ENCODE assay signal across 11 mouse cellular contexts in genomic region chr4:100779695-100780094, GRCm38 (mm10). TPM values are rescaled to one million over a fixed set of nuclear protein-coding genes. Genes with fewer than 3 reads are reported as not detected.
DNase-seq lines count a peak whose midpoint lies in the region; ATAC-seq and TF ChIP-seq lines count a peak whose summit lies in the region.
"Had no signal": no experiment of that assay in that cellular context is flagged by ENCODE, and none has a peak within 500 bp of the region (broad histone marks: within the 10 kb centered on the region; RNA-seq: fewer than 3 reads in every experiment).

No protein-coding gene starts in this region.

- DNase-seq in liver, embryonic 11.5 days (ENCODE audit: low spot score): no peak
- no peak for DNase-seq in liver, postnatal 0 days
- DNase-seq in spleen, adult 18-20 months: no peak
- DNase-seq in spleen, postnatal 14 days (ENCODE audit: low spot score in 2 of 2): no peak
- DNase-seq: lung, adult 2 months; right cerebral cortex, adult 18-20 months had no signal

- peak overlapping the region; percentile 27 for H3K4me2 ChIP-seq in liver, embryonic 11.5 days
- no peak overlapping the region for H3K4me2 ChIP-seq in liver, postnatal 0 days (ENCODE audit: low read depth, low read length)
- H3K4me2 ChIP-seq in forebrain, embryonic 12.5 days: peak overlapping the region; percentile 82
- peak overlapping the region; percentile 62 for H3K4me2 ChIP-seq in limb, embryonic 12.5 days
- H3K4me2 ChIP-seq in stomach, embryonic 16.5 days (ENCODE audit: low read depth, low read length): peak overlapping the region; percentile 87

- H3K4me3 ChIP-seq in liver, embryonic 11.5 days (ENCODE audit: low read depth, low read length): no peak overlapping the region
- H3K4me3 ChIP-seq in liver, postnatal 0 days (ENCODE audit: low read depth, low read length): no peak overlapping the region
- peak overlapping the region; percentile 90 for H3K4me3 ChIP-seq in forebrain, embryonic 12.5 days (replicated peaks)
- peak overlapping the region; percentile 98 for H3K4me3 ChIP-seq in limb, embryonic 12.5 days (replicated peaks)
- peak overlapping the region; percentile 95 for H3K4me3 ChIP-seq in stomach, embryonic 16.5 days (replicated peaks; ENCODE audit: low read length)
- H3K4me3 ChIP-seq: erythroblast, embryonic 14.5 days had no signal

- no peak overlapping the region for H3K27ac ChIP-seq in liver, embryonic 11.5 days (ENCODE audit: low read depth, low read length)
- H3K27ac ChIP-seq in liver, postnatal 0 days (ENCODE audit: low read depth): no peak overlapping the region
- no peak overlapping the region for H3K27ac ChIP-seq in forebrain, embryonic 12.5 days
- peak overlapping the region; percentile 69; the same call in 1 of the 2 replicates for H3K27ac ChIP-seq in limb, embryonic 12.5 days
- no peak overlapping the region for H3K27ac ChIP-seq in stomach, embryonic 16.5 days (ENCODE audit: low read length)

- H3K27me3 ChIP-seq in liver, embryonic 11.5 days (replicated peaks; ENCODE audit: control insufficient read depth, insufficient read depth, low read length): peaks cover 49% of the 10 kb centered on the region
- H3K27me3 ChIP-seq in liver, postnatal 0 days (ENCODE audit: insufficient read depth, low read length): peaks cover 41% of the 10 kb centered on the region
- peaks cover 7% of the 10 kb centered on the region; the same call in 1 of the 2 replicates for H3K27me3 ChIP-seq in forebrain, embryonic 12.5 days
- no peaks in the 10 kb centered on the region for H3K27me3 ChIP-seq in limb, embryonic 12.5 days
- no peaks in the 10 kb centered on the region for H3K27me3 ChIP-seq in stomach, embryonic 16.5 days (ENCODE audit: control insufficient read depth, insufficient read depth, low read length)

- no peaks in the 10 kb centered on the region; the same call in 1 of the 2 replicates for H3K4me1 ChIP-seq in liver, embryonic 11.5 days (replicated peaks; ENCODE audit: control insufficient read depth, insufficient read depth, low read length)
- H3K4me1 ChIP-seq in liver, postnatal 0 days (ENCODE audit: insufficient read depth): peaks cover 7% of the 10 kb centered on the region; the same call in 1 of the 2 replicates
- peaks cover 39% of the 10 kb centered on the region for H3K4me1 ChIP-seq in forebrain, embryonic 12.5 days
- peaks cover 49% of the 10 kb centered on the region for H3K4me1 ChIP-seq in limb, embryonic 12.5 days (replicated peaks)
- peaks cover 33% of the 10 kb centered on the region for H3K4me1 ChIP-seq in stomach, embryonic 16.5 days (ENCODE audit: control insufficient read depth, insufficient read depth, low read length)

- no peaks in the 10 kb centered on the region for H3K9me3 ChIP-seq in liver, embryonic 11.5 days (ENCODE audit: control insufficient read depth, low read length)
- no peaks in the 10 kb centered on the region for H3K9me3 ChIP-seq in liver, postnatal 0 days (ENCODE audit: low read length)
- no peaks in the 10 kb centered on the region for H3K9me3 ChIP-seq in forebrain, embryonic 12.5 days
- H3K9me3 ChIP-seq in limb, embryonic 12.5 days: 0 out of 2 replicates have a peak, but pooled peaks cover 4% of the 10 kb centered on the region
- no peaks in the 10 kb centered on the region for H3K9me3 ChIP-seq in stomach, embryonic 16.5 days (replicated peaks; ENCODE audit: control insufficient read depth, low read length)

- 40% methylated on average over 5 of the region's 5 CpGs for WGBS in liver, embryonic 11.5 days
- WGBS in liver, postnatal 0 days (ENCODE audit: insufficient replicate concordance): 55% methylated on average over 5 of the region's 5 CpGs
- WGBS in forebrain, embryonic 12.5 days: 10% methylated on average over 5 of the region's 5 CpGs
- WGBS in limb, embryonic 12.5 days: 4% methylated on average over 5 of the region's 5 CpGs
- 49% methylated on average over 5 of the region's 5 CpGs for WGBS in stomach, embryonic 16.5 days

- TF ChIP-seq CTCF in liver, postnatal 0 days (IDR thresholded peaks at IDR 0.05; ENCODE audit: low read depth): no peak

- no peak for TF ChIP-seq EP300 in liver, postnatal 0 days (IDR thresholded peaks at IDR 0.05; ENCODE audit: low read depth)

- ATAC-seq in liver, embryonic 11.5 days (replicated peaks; ENCODE audit: low FRiP score): no peak
- no peak for ATAC-seq in liver, postnatal 0 days
- no peak for ATAC-seq in forebrain, embryonic 12.5 days (ENCODE audit: low FRiP score)
- no peak for ATAC-seq in limb, embryonic 12.5 days (ENCODE audit: insufficient number of reproducible peaks, insufficient read depth, low FRiP score, low TSS enrichment, low read depth)
- ATAC-seq in stomach, embryonic 16.5 days (ENCODE audit: insufficient read depth, low FRiP score): no peak

- no peaks in the 10 kb centered on the region for H3K36me3 ChIP-seq in liver, embryonic 11.5 days (ENCODE audit: control insufficient read depth, insufficient read depth, low read length)
- H3K36me3 ChIP-seq in liver, postnatal 0 days (replicated peaks; ENCODE audit: insufficient read depth, low read length): no peaks in the 10 kb centered on the region
- H3K36me3 ChIP-seq in forebrain, embryonic 12.5 days (replicated peaks): 0 out of 2 replicates have a peak, but pooled peaks cover 2% of the 10 kb centered on the region
- no peaks in the 10 kb centered on the region; the same call in 1 of the 2 replicates for H3K36me3 ChIP-seq in limb, embryonic 12.5 days
- no peaks in the 10 kb centered on the region for H3K36me3 ChIP-seq in stomach, embryonic 16.5 days (ENCODE audit: control insufficient read depth, insufficient read depth, low read length)
- H3K36me3 ChIP-seq: G1E had no signal

- no peak overlapping the region for H3K9ac ChIP-seq in liver, embryonic 11.5 days (ENCODE audit: low read depth, low read length)
- H3K9ac ChIP-seq in liver, postnatal 0 days (replicated peaks): no peak overlapping the region
- H3K9ac ChIP-seq in forebrain, embryonic 12.5 days: peak overlapping the region; percentile 97
- 0 out of 2 replicates have a peak overlapping the region, but pooled peaks have one; percentile 98 for H3K9ac ChIP-seq in limb, embryonic 12.5 days (replicated peaks)
- H3K9ac ChIP-seq in stomach, embryonic 16.5 days (ENCODE audit: low read length): no peak overlapping the region

RNA-seq across cellular contexts. Expression of gene Cachd1, which starts 3.2 kb away (rescaled TPM):
- polyA plus RNA-seq in liver, embryonic 11.5 days (2014; fragmentation: Nextera tagmentation; extraction: Ambion mirVana): 10.0 and 12.1 TPM in 2 replicates
- 4.0 and 4.2 TPM in 2 replicates for polyA plus RNA-seq in liver, postnatal 0 days (2015; fragmentation: Nextera tagmentation; extraction: Ambion mirVana)
- polyA plus RNA-seq in forebrain, embryonic 12.5 days (2016; fragmentation: Nextera tagmentation; extraction: Ambion mirVana): 28.8 and 39.6 TPM in 2 replicates
- polyA plus RNA-seq in limb, embryonic 12.5 days (2016; fragmentation: Nextera tagmentation; extraction: Ambion mirVana): 39.7 and 42.3 TPM in 2 replicates
- 7.2 and 9.7 TPM in 2 replicates for polyA plus RNA-seq in stomach, embryonic 16.5 days (2015; fragmentation: Nextera tagmentation; extraction: Ambion mirVana)

Comparison
In these comparisons a context has a peak if more than half of its experiments do, and no peak if none do; other contexts are left out.
1. H3K4me3 ChIP-seq: peak in forebrain, embryonic 12.5 days (single experiment), limb, embryonic 12.5 days (single experiment) and stomach, embryonic 16.5 days (single experiment); none in liver, embryonic 11.5 days (single experiment) and liver, postnatal 0 days (single experiment).
2. H3K9ac ChIP-seq: peak in forebrain, embryonic 12.5 days (single experiment) and limb, embryonic 12.5 days (single experiment); none in liver, embryonic 11.5 days (single experiment), liver, postnatal 0 days (single experiment) and stomach, embryonic 16.5 days (single experiment).